23 mouse cellular contexts compared by ENCODE assay signal in the genomic region with DNA sequence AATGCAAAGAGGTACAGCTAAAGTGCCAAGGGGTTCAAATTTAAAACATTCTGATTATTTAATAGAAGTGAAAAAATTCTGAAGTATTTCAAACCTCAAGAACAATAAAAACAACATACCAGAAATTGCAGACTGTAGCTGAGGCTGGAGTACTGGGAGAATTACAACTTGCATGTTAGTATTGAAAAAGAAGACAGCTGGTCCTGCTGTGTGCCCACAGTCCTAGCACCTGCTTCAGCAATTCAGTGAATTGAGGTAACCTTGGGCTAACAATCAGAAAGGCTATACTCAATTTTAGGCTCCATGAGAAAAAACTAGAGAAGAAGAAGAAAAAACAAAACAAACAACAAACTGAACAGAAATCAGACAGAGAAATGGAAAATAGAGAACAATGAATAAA. TPM values are rescaled to one million over a fixed set of nuclear protein-coding genes. Genes with fewer than 3 reads are reported as not detected.
DNase-seq lines count a peak whose midpoint lies in the region; ATAC-seq and TF ChIP-seq lines count a peak whose summit lies in the region.
"Had no signal": no experiment of that assay in that cellular context is flagged by ENCODE, and none has a peak within 500 bp of the region (broad histone marks: within the 10 kb centered on the region; RNA-seq: fewer than 3 reads in every experiment).

No protein-coding gene starts in this region.

- H3K4me1 ChIP-seq in cerebellum, adult 2 months (ENCODE audit: control insufficient read depth, insufficient read depth, low read length) = peaks cover 4% of the 10 kb centered on the region; the same call in 1 of the 2 replicates
- H3K4me1 ChIP-seq: embryonic facial prominence, embryonic 12.5 days; heart, embryonic 10.5 days had no signal

- TF ChIP-seq CTCF in cerebellum, adult 2 months (IDR thresholded peaks at IDR 0.05; ENCODE audit: borderline replicate concordance, insufficient read depth, low read depth, low read length) = no peak

- no peak for ATAC-seq in cerebellum, adult (ENCODE audit: insufficient number of reproducible peaks, low FRiP score, low TSS enrichment)
- ATAC-seq: activated CD4-positive, CD25-positive, alpha-beta regulatory T cell, adult 4 months; forebrain, embryonic 15.5 days; Patski had no signal

- H3K27me3 ChIP-seq in cerebellum, adult 2 months (ENCODE audit: control insufficient read depth, insufficient read depth, low read length) = no peaks in the 10 kb centered on the region
- H3K27me3 ChIP-seq: CH12.LX; embryonic facial prominence, embryonic 12.5 days; forebrain, embryonic 15.5 days; hindbrain, embryonic 13.5 days; Patski had no signal

- peak; percentile 34 to 66 for DNase-seq in cerebellum, adult 2 months
- peak; percentile 20 for DNase-seq in cerebellum, adult 8-10 months
- peak; percentile 67 to 69 for DNase-seq in cerebellum, postnatal 10 days
- DNase-seq in spleen, postnatal 14 days (ENCODE audit: low spot score in 2 of 2) = no peak
- no peak for DNase-seq in adrenal gland, postnatal 10 days
- DNase-seq: adrenal gland, postnatal 25 days; embryo, embryonic 11 days; gastrocnemius, postnatal 36 days; heart, adult 11 months; heart, postnatal 10 days; heart, postnatal 4 days; kidney, adult 18-20 months had no signal

- no peak for TF ChIP-seq POLR2A in cerebellum, adult 2 months (IDR thresholded peaks at IDR 0.05; ENCODE audit: borderline replicate concordance, insufficient read depth, low read length)

- H3K4me3 ChIP-seq in cerebellum, adult 2 months (replicated peaks; ENCODE audit: insufficient read depth, low read depth, low read length) = no peak overlapping the region
- H3K4me3 ChIP-seq: embryonic facial prominence, embryonic 12.5 days; forebrain, embryonic 15.5 days; heart, embryonic 10.5 days; hindbrain, embryonic 13.5 days had no signal

- no peak overlapping the region for H3K27ac ChIP-seq in cerebellum, adult 2 months (ENCODE audit: insufficient read depth, low read length)
- H3K27ac ChIP-seq: embryonic facial prominence, embryonic 12.5 days; forebrain, embryonic 15.5 days; heart, embryonic 10.5 days; hindbrain, embryonic 13.5 days; hindbrain, postnatal 0 days had no signal

RNA-seq across cellular contexts. Expression of a gene that starts 4.9 kb away (rescaled TPM):
- polyA plus RNA-seq in cerebellum, adult 2 months (2012; rRNA removed) = 28.4 and 28.8 TPM in 2 replicates
- total RNA-seq in adrenal gland, postnatal 10 days (2021) = 10 to 100 TPM; 12.7 to 13.0 TPM

RNA-seq across cellular contexts. Expression of a gene that starts 37.5 kb away (rescaled TPM):
- polyA plus RNA-seq in cerebellum, adult 2 months (2012; rRNA removed) = 7.7 and 8.2 TPM in 2 replicates
- 10 to 100 TPM; 16.7 to 19.4 TPM for total RNA-seq in adrenal gland, postnatal 10 days (2021)

RNA-seq across cellular contexts. Expression of a gene that starts 41.7 kb away (rescaled TPM):
- 0.30 and 0.34 TPM in 2 replicates for polyA plus RNA-seq in cerebellum, adult 2 months (2012; rRNA removed)
- under 1 TPM; 0.09 to 0.27 TPM for total RNA-seq in adrenal gland, postnatal 10 days (2021)
- total RNA-seq: adrenal gland, adult 18-20 months; adrenal gland, postnatal 25 days; CH12.LX; common myeloid progenitor, adult 5-6 weeks had no signal

Comparison
In these comparisons a context has a peak if more than half of its experiments do, and no peak if none do; other contexts are left out.
1. DNase-seq: peak in cerebellum, adult 2 months (2 of 2), cerebellum, adult 8-10 months (single experiment) and cerebellum, postnatal 10 days (2 of 2); none in spleen, postnatal 14 days (0 of 2) and adrenal gland, postnatal 10 days (single experiment).